Mouse (Mus musculus) brain, embryonic 18.5 days (tissue): ENCODE data around the gene Atf6b.

Experiments used
- DNase-seq: peaks from one replicate; pipeline ENCODE4 v3.0.0-alpha.2; 2012; ENCODE audit warnings: low read depth, low spot score

The Atf6b gene

GRCm38 (mm10) chr17:34648141-34648890, 1.4 kb downstream of the Atf6b start:
- DNase-seq, result no peak

DNA sequence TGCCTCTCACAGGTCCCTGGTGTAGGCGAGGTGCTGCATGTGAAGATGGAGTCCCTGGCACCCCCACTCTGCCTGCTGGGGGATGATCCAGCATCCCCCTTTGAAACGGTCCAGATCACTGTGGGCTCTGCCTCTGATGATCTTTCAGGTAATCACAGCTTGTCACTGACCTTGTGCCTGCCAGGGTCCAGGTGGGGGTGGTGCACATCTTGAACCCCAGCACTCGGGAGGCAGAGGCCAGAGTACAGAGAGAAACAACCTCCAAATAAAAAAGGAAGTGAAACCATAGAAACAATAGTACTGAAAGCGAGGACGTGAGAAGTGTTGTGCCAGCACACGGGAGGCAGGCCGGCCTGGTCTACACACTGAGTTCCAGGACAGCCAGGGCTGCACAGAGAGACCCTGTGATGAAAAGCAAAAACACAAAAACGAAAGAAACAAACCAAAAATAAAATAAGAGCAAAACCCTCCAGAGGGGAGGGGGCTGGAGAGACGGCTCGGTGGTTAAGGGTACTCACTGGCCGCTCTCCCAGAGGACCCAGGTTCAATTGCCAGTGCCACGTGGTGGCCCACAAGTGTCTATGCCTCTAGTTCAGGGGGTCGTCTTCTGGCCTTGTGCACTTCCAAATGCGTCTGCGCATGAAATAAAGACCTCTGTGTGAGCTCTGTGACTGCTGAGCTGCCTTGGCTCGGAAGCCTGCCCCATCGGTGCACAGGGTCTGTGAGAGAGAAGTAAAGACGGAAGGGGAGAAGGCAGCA, 2.3 kb downstream of the Atf6b start:
- no peak for DNase-seq

DNA sequence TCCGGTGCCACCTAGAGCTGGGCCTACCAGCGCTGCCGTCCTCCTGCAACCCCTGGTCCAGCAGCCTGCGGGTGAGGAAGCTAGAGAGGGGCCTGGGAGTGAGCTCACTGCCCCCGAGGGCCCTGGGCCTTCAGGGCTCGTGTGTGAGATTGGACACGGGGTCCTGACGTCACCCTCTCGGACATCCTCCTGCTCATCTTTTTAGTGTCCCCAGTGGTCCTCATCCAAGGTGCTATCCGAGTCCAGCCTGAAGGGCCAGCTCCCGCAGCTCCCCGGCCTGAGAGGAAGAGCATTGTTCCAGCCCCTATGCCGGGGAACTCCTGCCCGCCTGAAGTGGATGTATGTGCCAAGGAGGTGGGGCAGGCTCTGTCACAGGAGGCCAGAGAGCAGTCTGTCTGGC, 3.8 kb downstream of the Atf6b start:
- no peak for DNase-seq

- DNase-seq, result no peak
Measured at GRCm38 (mm10) chr17:34651507-34652221, 4.7 kb downstream of the Atf6b start.

DNA sequence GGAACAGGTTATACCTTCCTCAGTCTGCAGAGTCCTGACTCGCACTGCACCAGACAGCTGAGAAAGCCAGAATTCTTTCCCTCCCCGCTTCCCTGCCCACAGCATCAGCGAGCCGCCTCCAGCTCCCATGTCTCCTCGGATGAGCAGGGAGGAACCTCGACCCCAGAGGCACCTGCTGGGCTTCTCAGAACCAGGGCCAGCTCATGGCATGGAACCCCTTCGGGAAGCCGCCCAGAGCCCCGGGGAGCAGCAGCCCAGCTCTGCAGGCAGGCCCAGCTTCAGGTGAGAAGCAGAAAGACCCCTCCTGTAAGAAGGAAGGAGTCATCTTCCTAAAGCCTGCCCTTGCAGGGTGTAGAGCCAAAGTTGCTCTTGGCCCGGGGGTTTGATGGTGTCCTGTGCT, 5.6 kb downstream of the Atf6b start:
- DNase-seq, result no peak

DNA sequence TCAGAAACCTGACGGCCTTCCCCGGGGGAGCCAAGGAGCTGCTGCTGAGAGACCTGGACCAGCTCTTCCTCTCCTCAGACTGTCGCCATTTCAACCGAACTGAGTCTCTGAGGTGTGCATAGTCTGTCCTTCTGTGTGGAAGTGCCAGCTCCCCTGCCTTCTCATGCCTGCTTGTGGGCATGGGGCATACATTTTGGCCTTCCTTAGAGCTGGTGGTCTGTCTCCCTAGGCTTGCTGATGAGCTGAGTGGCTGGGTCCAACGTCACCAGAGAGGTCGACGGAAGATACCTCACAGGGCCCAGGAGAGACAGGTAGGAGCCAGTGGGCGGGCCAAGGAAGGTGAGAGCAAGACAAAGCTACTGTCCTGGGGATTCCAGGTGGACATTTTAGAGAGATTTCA, 6.0 kb downstream of the Atf6b start:
- DNase-seq, result no peak

DNA sequence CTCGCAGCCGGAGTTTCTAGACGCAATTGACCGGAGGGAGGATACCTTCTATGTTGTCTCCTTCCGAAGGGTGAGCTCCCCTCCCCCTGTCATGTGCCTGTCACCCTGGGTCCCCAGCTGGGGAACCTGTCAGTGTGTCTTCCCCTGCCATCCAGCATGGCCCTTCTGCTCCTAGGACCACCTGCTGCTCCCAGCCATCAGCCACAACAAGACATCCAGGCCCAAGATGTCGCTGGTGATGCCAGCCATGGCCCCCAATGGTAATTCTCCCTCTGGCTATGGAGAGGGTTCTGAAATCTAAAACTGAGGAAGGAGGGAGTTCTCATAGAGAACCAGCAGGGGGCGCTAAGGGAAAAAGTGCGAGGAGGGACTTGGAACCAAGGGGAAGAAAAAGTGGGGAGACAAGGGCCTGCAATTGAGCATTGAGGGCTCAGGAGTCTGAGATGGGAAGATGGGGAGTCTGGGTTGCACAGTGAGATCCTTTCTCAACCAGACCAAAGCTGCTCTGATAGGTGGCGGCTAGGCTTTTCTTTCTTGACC, 6.9 kb downstream of the Atf6b start:
- no peak for DNase-seq

DNA sequence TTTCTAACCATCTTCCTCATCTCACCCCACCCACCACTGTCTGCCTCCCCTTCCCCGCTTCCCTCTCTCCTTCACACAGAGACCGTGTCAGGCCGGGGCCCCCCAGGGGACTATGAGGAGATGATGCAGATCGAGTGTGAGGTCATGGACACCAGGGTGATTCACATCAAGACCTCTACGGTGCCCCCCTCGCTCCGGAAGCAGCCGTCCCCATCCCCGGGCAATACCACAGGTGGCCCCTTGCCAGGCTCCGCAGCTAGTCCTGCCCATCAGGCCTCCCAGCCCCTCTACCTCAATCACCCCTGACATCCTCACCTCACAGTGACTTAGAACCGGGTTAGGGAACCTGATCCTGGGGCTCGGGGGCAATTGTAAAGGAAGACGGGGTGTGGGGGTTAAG, 7.4 kb downstream of the Atf6b start:
- no peak for DNase-seq

DNA sequence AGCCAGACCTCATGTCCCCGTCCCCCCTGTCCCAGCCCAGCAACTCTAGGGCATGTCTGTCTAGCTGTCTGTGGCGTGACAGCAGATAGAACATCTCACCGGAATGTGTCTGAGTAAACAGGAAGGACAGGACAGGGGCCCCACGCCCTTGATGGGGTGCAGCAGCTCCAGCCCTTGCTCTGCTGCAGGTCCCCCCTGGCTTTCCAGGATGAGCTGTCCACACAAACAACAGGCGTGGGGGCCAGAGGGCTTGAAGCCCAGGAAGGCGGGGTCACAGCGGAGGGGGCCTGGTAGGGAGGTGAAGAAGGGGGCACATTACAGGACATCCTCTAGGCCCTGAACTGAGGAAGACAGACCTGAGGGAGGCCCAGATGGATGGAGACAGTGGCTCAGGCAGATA, 8.2 kb downstream of the Atf6b start:
- no peak for DNase-seq

DNA sequence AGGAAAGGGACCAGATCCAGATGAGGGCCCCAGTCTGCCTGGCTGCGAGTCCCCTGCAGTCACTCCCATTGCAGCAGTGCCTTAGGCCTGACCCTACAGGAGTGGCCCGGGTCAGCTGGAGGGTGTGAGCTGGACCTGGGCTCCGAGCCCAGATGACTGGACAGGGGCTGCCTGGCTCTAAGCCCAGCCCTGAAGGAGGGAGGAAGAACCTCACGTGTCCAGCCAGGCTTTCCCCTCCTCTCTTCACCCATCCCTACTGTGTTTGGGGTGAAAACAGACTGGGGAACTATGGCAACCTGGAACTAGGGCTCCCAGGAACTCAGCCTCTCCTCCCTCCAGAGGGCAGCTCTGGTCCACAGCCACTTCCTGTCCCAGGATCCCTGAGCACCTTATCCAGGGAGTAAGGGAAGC, 8.6 kb downstream of the Atf6b start:
- DNase-seq, result no peak

DNA sequence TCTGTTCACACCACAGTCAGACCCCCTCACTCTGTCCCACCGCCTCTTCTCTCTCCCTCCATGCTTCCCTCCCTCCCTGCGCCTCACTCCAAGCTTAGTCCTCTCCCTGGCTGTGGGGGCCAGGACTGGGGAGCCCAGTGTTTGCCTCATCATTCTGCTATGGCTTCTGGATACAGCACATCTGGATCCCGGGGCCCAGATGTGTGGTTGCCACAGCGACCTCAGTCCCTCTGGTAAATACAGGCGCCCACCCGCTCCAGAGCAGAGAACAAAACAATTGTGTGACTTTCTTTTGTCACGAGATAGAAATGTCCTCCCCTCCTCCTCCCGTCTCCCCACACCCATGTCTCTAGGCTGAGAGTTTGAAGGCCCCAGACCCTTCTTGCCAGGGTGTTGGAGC, 9.7 kb downstream of the Atf6b start:
- DNase-seq, result no peak

DNA sequence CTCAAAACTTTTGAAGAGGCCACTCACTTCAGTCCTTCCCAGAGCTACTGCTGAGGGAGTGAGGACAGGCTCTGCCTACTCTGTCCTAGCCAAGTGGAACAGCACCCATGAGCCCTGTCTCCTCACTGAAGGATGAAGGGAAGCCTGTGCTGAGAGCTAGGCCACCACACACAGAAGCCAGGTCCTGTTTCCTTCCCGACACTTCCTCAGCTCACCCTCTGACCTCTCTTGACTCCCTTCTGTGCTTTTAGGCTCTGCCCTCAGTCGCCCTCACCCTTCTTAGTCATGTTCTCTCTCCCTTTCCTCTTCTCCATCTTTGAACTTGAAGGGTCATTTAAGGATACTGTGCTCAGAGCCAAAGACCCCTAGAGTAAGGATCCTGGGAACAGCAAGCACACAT, 10.3 kb downstream of the Atf6b start:
- DNase-seq, result no peak

- no peak for DNase-seq
Measured at GRCm38 (mm10) chr17:34658145-34658544, 11.2 kb downstream of the Atf6b start.

DNA sequence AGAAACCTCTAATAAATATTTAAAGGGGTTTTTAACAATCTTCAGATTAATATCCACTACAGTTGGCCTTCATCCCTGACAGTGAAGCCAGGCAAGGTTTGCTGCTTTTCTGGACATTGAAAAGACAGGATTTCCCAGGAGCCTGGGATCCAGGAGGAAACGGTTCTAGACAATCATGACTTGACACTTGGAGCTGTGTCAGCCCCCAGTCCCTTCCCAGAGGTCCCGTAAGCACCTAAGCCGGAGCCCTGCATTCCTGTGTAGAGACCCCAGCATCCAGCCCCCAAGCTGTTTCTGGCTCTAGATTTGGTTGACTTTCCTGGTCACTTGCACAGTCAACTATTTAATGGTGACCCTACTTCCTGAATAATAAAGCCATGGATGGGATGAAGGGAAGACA, 11.6 kb downstream of the Atf6b start:
- no peak for DNase-seq

DNA sequence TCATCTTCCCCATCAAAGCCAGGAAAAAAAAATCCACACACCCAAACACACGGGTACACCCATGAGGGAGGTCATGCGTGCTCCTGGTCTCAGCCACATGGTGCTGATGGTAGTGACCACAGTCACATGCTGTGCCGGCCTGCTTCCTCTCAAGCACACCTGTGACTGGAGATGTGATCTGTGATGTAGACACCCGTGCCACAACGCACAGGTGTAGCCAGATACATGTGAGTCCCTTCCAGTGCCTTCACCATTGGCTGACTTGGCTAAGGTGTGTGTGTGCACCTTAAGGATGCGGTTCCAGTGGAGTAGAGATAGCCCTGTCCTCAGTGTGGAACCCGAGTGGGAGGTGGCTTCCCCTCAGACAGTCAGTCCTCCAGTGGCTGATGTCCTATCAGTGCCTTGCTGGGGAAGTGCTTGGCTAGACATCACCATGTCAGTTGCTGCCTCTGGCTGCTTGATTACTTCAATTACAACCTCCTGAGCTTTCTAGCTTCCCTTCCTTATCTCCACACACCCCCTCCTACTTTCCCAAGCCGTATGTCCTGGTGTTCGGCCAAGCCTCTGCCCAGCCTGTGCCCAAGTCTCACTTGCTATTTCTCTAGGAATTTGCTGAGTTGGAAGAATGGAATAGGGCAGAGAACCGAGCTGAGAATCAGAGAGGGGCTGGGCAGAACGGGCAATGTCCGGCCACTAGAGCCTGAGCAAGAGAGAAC, 12.4 kb downstream of the Atf6b start:
- DNase-seq, result no peak

DNA sequence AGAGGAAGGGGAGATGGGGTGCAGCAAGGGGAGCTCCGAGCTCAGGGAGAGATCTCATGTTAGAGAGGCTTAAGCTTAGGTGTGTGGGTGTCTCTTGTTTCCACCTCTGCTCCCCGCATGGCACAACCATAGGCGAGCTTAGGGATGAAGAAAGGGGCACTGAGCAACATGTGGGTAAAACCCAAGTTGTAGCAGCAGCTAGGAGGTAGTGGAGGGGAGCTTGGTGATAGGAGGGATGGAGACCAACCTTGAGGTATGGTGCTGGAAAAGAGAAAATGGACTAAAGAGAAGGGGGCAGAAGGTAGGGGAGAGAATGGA, 12.9 kb downstream of the Atf6b start:
- DNase-seq, result no peak

- DNase-seq, result no peak
Measured at GRCm38 (mm10) chr17:34660259-34660820, 13.4 kb downstream of the Atf6b start.

DNA sequence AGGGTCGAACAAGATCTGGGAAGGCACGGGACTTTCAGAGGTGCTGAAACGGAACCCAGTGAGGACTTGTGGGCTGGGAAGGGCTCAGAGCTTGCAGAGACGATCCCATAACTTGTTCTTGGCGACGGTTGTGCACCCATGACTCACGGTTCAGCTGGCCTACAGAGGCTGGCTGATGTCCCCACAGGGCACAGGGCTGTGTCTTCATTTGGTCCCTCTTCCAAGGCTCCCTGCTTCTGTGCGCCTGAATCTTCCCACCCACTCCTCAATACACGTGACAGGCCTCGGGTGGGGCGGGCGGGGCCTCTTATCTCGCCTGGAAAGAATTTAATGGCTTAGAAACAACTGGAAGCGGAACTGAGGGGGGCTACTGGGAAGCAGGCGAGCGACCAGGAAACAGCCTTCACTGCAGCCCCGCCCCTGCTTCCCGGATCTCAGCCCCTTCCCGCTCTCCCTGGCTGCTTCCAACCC, 14.2 kb downstream of the Atf6b start:
- no peak for DNase-seq

GRCm38 (mm10) chr17:34662468-34662867, 15.5 kb downstream of the Atf6b start:
- no peak for DNase-seq

DNA sequence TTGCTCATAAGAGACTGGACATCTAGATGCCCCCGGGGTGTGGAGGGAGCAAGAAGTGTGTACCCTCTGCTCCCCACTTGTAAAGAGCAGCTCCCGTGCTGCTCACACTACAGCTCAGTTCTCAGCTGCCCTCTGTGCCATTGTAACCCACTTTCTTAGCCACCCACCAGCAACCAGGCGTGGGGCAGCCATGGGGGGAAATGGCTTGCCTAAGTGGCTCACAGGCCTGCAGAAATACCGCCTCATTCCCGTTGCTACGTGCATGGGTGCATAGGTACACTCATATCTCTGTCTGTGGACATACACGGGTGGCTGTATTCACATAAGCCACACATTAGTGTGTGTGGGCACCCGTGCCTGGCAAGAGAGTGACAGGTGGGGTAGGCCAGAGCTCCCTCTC, 16.0 kb downstream of the Atf6b start:
- DNase-seq, result no peak

DNA sequence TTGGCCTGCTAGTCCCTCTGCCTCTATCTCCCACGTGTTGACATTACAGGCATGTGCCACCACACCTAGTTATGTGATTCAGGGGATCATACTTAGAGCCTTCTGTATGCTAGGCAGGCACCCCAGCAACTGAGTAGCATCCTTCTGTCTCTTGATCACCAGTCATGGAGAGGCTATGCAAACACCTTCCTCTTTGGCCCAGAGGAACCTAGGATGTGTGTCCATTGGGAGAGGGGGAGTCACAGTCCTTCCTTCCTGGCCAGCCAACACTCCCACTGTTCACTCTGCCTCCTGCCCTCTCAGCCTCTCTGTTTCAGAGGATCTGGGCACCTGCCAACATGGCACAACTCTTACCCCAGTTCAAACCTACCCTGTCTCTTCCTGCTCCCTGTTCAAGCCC, 16.6 kb downstream of the Atf6b start:
- no peak for DNase-seq
